Mouse (Mus musculus) ES-CJ7 (cell line): ENCODE results near the gene Tekt2.

Source experiments
- DNase-seq: peaks from one replicate; pipeline ENCODE4 v3.0.0; 2011; ENCODE audit warnings: low read depth, low spot score

Tekt2 gene

GRCm38 (mm10) chr4:126325281-126325861 lies at the start of gene Tekt2:
Gene Tekt2 (minus strand): TSS chr4:126325688.
- peak; percentile 35 for DNase-seq

GRCm38 (mm10) chr4:126371497-126371896 lies 46.0 kb upstream of the Tekt2 start:
- DNase-seq = no peak

DNA sequence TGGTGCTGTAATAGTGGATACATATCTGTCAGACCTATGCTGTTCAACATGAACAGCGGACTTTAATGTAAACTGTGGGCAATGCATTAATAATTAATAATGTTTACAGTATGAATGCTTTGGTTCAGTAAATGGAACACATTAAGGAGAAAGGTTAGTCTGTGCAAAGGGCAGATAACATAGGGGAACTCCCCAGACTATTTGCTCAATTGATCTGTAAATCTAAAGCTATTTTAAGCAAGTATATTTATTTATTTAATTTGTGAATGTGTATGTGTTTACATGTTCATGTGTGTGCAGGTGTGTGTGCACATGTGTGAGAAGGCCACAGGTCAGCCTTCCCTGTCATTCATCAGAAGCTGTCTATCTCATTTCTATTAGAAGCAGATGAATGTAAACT lies 34.6 kb upstream of the Tekt2 start:
- DNase-seq = no peak

- no peak for DNase-seq
Measured at GRCm38 (mm10) chr4:126343451-126343850, 18.0 kb upstream of the Tekt2 start.

GRCm38 (mm10) chr4:126339461-126339860 lies 14.0 kb upstream of the Tekt2 start:
- DNase-seq = peak; percentile 80

GRCm38 (mm10) chr4:126332358-126332757 lies 6.9 kb upstream of the Tekt2 start:
- DNase-seq = peak; percentile 70

GRCm38 (mm10) chr4:126331751-126332150 lies 6.3 kb upstream of the Tekt2 start:
- DNase-seq = no peak

DNA sequence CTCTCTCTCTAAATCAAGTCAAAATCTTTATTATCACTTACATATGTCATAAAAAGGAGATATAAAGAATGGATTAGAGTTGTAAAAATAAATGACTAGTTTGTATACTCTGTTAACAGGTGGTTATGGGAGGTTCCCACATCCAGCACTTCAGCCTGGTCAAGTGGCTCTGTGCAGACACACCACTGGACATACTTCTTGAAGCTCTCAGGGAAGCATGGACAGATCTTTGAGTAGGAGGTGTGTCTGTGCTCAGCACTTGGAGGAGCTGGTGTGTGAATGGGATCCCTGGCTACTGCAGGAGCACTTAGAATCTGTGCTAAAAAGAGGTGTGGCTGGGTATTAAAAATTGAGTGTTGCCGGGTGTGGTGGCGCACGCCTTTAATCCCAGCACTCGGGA lies 4.8 kb upstream of the Tekt2 start:
- DNase-seq = no peak

GRCm38 (mm10) chr4:126326036-126326435 lies 548 bp upstream of the Tekt2 start:
- peak; percentile 72 for DNase-seq

DNA sequence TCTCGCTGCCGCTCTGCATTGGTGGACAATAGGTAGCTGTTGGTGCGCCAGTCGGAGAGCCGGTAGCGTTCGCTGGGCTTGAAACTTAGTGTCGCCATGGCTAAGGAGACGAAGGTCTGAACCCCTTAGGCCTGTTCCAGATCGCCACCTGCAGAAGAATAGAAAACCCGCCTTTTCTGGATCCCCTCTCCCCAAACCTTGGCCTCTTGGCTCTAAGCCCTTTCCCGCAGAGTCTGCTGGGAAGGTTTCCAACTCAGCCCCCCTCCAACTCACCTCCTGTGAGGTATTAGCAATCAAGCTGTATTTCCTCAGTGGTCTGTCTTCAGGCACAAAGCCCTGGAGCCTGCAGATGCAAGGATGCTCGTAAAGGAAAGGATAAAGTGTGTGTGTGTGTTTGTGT lies 627 bp downstream of the Tekt2 start:
- no peak for DNase-seq

DNA sequence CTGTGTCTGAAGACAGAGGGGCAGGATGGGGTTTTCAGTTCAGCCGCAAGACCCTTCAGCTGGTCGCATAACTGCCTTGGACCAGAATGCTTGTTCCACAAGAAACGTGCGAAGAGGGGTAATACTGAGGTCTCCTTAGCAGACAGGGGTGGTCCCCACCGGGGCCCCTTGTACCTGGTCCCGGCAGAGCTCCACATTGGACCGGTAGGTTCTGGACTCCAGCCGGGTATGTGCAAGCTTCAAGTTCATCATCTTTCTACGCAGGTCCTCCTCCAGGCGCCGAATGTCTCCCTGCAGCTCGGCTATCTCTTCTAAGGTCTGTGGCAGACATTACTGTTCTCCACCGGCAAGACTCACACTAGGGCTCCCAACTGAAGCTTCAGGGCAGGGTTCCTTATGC lies 2.8 kb downstream of the Tekt2 start:
- no peak for DNase-seq

GRCm38 (mm10) chr4:126321854-126322511 lies 3.5 kb downstream of the Tekt2 start:
- no peak for DNase-seq

GRCm38 (mm10) chr4:126321111-126321853 lies 4.2 kb downstream of the Tekt2 start, which contains the start of gene Adprhl2:
Gene Adprhl2 (minus strand): TSS chr4:126321703.
- peak; percentile 98 for DNase-seq

- DNase-seq = no peak
Measured at GRCm38 (mm10) chr4:126319806-126320205, 5.7 kb downstream of the Tekt2 start.

GRCm38 (mm10) chr4:126316443-126317040 lies 8.9 kb downstream of the Tekt2 start:
- no peak for DNase-seq

- no peak for DNase-seq
Measured at GRCm38 (mm10) chr4:126315931-126316330, 9.6 kb downstream of the Tekt2 start.

GRCm38 (mm10) chr4:126314393-126314792 lies 11.1 kb downstream of the Tekt2 start:
- no peak for DNase-seq

DNA sequence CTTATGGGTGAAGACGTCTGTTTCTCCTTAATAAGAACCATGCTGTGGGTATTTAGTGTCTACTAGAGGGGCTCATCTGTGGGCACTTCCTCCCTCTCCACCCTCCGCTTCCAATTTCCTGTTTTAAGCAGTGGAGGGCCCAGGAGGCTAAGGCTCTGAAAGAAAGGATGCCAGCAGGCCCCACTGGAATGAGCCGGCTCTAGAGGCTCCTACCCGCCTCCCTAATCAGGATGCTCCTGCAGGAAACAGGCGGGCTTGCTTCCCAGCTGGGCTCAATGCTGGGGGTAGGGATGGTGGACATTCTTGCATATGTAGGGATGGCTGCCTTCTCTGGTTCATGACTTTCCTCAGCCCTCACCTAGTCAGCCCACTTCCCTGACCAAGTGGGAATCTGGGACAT lies 12.3 kb downstream of the Tekt2 start:
- DNase-seq = no peak

DNA sequence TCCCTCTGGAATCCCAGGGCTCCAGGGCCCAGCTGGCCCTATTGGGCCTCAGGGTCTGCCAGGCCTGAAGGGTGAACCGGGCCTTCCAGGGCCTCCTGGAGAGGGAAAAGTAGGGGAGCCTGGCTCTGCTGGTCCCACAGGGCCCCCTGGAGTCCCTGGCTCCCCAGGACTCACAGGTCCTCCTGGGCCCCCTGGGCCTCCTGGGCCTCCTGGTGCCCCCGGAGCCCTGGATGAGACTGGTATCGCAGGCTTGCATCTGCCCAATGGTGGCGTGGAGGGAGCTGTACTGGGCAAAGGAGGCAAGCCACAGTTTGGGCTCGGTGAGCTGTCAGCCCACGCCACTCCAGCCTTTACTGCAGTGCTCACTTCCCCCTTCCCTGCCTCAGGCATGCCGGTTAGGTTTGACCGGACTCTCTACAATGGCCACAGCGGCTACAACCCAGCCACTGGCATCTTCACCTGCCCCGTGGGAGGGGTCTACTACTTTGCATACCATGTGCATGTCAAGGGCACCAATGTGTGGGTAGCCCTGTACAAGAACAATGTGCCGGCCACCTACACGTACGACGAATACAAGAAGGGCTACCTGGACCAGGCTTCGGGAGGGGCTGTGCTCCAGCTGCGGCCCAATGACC lies 13.8 kb downstream of the Tekt2 start:
- DNase-seq = no peak

GRCm38 (mm10) chr4:126310344-126310743 lies 15.1 kb downstream of the Tekt2 start:
- DNase-seq = no peak

DNA sequence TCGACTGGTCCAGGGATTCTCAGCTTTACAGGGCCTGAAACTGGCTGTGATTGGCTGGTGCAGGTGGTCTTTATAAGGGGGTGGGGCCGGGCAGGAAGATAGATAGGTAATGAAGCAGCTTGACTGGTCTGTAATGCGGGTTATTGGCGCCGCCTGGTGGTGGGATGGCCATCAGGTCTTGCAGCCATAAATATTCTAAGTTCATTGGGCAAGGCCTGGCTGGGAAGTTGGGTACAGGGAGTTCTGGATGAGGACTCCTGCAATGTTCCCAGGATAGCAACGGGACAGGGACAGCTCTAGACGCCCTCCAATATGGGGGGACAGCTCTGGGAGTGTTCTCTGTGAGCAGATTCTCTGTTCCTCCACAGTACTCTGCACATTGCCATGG lies 15.6 kb downstream of the Tekt2 start:
- DNase-seq = peak; percentile 94
